Mouse (Mus musculus) ES-E14 (cell line): ENCODE results near the gene Prtg. TPM values are rescaled to one million over a fixed set of nuclear protein-coding genes. Genes with fewer than 3 reads are reported as not detected.

ENCODE experiments used
- DNase-seq: peaks from one replicate; pipeline ENCODE4 v3.0.0-alpha.2; 2013; ENCODE audit warnings: low read depth, low spot score
- H3K27ac ChIP-seq: 2 replicates; pipeline ENCODE4 v1.5.1; 2012; ENCODE audit warnings: low read depth, mild to moderate bottlenecking, low read length, moderate library complexity, mixed read lengths; ENCODE audit not compliant: poor library complexity, insufficient read depth, severe bottlenecking
- H3K36me3 ChIP-seq: 2 replicates; pipeline ENCODE4 v1.6.1; 2012; ENCODE audit warnings: mild to moderate bottlenecking, low read length, moderate library complexity, mixed read lengths; ENCODE audit not compliant: control insufficient read depth, poor library complexity, insufficient read depth, severe bottlenecking
- H3K4me1 ChIP-seq, 2 experiments: fragments of 150-350 bp in 1 of 2; sonication (generic) in 1 of 2; 2 replicates each; pipeline ENCODE4 v1.6.1; 2012; ENCODE audit warnings: low read length in 2 of 2, mild to moderate bottlenecking in 1 of 2, mixed read lengths in 1 of 2; ENCODE audit not compliant: control insufficient read depth in 2 of 2, insufficient read depth in 2 of 2, poor library complexity in 1 of 2
- H3K4me3 ChIP-seq, 2 experiments: fragments of 150-350 bp in 1 of 2; sonication (generic) in 1 of 2; 2 replicates each; pipeline ENCODE4 v1.5.1; 2012; ENCODE audit warnings: low read length in 2 of 2, low read depth in 1 of 2, mild to moderate bottlenecking in 1 of 2, mixed read lengths in 1 of 2; ENCODE audit not compliant: insufficient read depth in 1 of 2, poor library complexity in 1 of 2, severe bottlenecking in 1 of 2
- H3K9ac ChIP-seq: 2 replicates; pipeline ENCODE4 v1.6.1; 2012; ENCODE audit warnings: low read depth, mild to moderate bottlenecking, low read length, mixed read lengths; ENCODE audit not compliant: poor library complexity, insufficient read depth, severe bottlenecking
- H3K9me3 ChIP-seq: fragments of 150-350 bp; sonication (generic); 2 replicates; pipeline ENCODE4 v1.6.1; 2012; ENCODE audit warnings: low read depth, mild to moderate bottlenecking, low read length; ENCODE audit not compliant: control insufficient read depth, insufficient read depth
- CHD2 ChIP-seq: IDR thresholded peaks from 2 replicates; pipeline ENCODE4 v1.6.1; 2014; ENCODE audit warnings: mild to moderate bottlenecking, low read depth, low read length, inconsistent platforms
- HCFC1 ChIP-seq: IDR thresholded peaks from 2 replicates; pipeline ENCODE4 v1.6.1; 2012; ENCODE audit warnings: low read length, inconsistent platforms, borderline replicate concordance; ENCODE audit not compliant: insufficient read depth
- MAFK ChIP-seq: IDR thresholded peaks from 2 replicates; pipeline ENCODE4 v1.6.1; 2014; ENCODE audit warnings: mild to moderate bottlenecking, low read depth, low read length, inconsistent platforms; ENCODE audit not compliant: insufficient read depth
- ZC3H11A ChIP-seq: IDR thresholded peaks from 2 replicates; pipeline ENCODE4 v1.6.1; 2012; ENCODE audit warnings: low read depth, mild to moderate bottlenecking, inconsistent platforms, low read length, borderline replicate concordance
- ZNF384 ChIP-seq: IDR thresholded peaks from 2 replicates; pipeline ENCODE4 v1.6.1; 2012; ENCODE audit warnings: low read depth, low read length, inconsistent platforms
- in situ Hi-C, 2 experiments: fragments of 600-800 bp; cut with MboI; formaldehyde crosslinking; loops; one replicate each; pipeline ENCODE4 v1.15.1; 2025; ENCODE audit warnings: low sequenced_read_pairs in 2 of 2, inconsistent platforms in 1 of 2; ENCODE audit not compliant: unreplicated experiment in 2 of 2
- total RNA-seq: library from RNA; depleted of rRNA; stranded (reverse); fragments of 300-350 nt; gene quantifications from 2 replicates; pipeline ENCODE4 v1.2.3, GENCODE M21; 2012

Prtg gene
- total RNA-seq, 1 experiment = 28.8 TPM

GRCm38 (mm10) chr9:72877905-72878304 is 71.2 kb downstream of the Prtg start:
- H3K27ac ChIP-seq = no peak overlapping the region
- H3K9ac ChIP-seq = no peak overlapping the region
- TF ChIP-seq CHD2 = no peak
- TF ChIP-seq ZNF384 = no peak
- TF ChIP-seq MAFK = no peak
- no peak for TF ChIP-seq HCFC1
- no peak for TF ChIP-seq ZC3H11A
- H3K36me3 ChIP-seq = no peaks in the 10 kb centered on the region
- H3K4me3 ChIP-seq = no peak overlapping the region
- H3K4me1 ChIP-seq = peaks cover 13 to 16% of the 10 kb centered on the region in 2 experiments
- in situ Hi-C loops = loop anchor here in 1 of 2 experiments (25.0 kb wide), 1 partner anchor 116 kb away; no protein-coding TSS in a partner anchor
- H3K9me3 ChIP-seq = no peaks in the 10 kb centered on the region
- DNase-seq = no peak

GRCm38 (mm10) chr9:72878656-72879055 is 72.0 kb downstream of the Prtg start:
- Histone ChIP-seq H3K4me1 (peaks cover 14 to 15% of the 10 kb centered on the region in 2 experiments), H3K27ac (no peak overlapping the region), H3K9ac (no peak overlapping the region), H3K9me3 (no peaks in the 10 kb centered on the region), H3K36me3 (no peaks in the 10 kb centered on the region), H3K4me3 (no peak overlapping the region)
- in situ Hi-C loops = loop anchor here in 1 of 2 experiments (25.0 kb wide), 1 partner anchor 116 kb away; no protein-coding TSS in a partner anchor
- DNase-seq = no peak
- TF ChIP-seq MAFK (no peak), CHD2 (no peak), ZC3H11A (no peak), ZNF384 (no peak), HCFC1 (no peak)

GRCm38 (mm10) chr9:72879601-72880000 is 72.9 kb downstream of the Prtg start:
- no peak overlapping the region for H3K27ac ChIP-seq

GRCm38 (mm10) chr9:72880225-72880960 is 73.7 kb downstream of the Prtg start:
- peaks cover 14 to 15% of the 10 kb centered on the region in 2 experiments for H3K4me1 ChIP-seq
- TF ChIP-seq CHD2 = no peak
- TF ChIP-seq HCFC1 = no peak
- no peak for TF ChIP-seq ZNF384
- TF ChIP-seq MAFK = no peak
- TF ChIP-seq ZC3H11A = no peak
- H3K4me3 ChIP-seq = no peak overlapping the region
- no peaks in the 10 kb centered on the region for H3K9me3 ChIP-seq
- in situ Hi-C loops = loop anchor here (5.0 to 25.0 kb wide), 2 partner anchors 113 to 118 kb away; no protein-coding TSS in a partner anchor
- H3K36me3 ChIP-seq = no peaks in the 10 kb centered on the region
- no peak overlapping the region for H3K9ac ChIP-seq
- H3K27ac ChIP-seq = no peak overlapping the region
- DNase-seq = no peak

More at GRCm38 (mm10) chr9:72879601-72880000, 72.9 kb downstream of the Prtg start:
- no peaks in the 10 kb centered on the region for H3K9me3 ChIP-seq
- H3K9ac ChIP-seq = no peak overlapping the region
- in situ Hi-C loops = loop anchor here in 1 of 2 experiments (25.0 kb wide), 1 partner anchor 117 kb away; no protein-coding TSS in a partner anchor
- no peaks in the 10 kb centered on the region for H3K36me3 ChIP-seq
- H3K4me3 ChIP-seq = no peak overlapping the region
- no peak for DNase-seq
- peaks cover 14 to 15% of the 10 kb centered on the region in 2 experiments for H3K4me1 ChIP-seq
- TF ChIP-seq ZNF384 (no peak), MAFK (no peak), HCFC1 (no peak), CHD2 (no peak), ZC3H11A (no peak)
